Mouse (Mus musculus) liver, embryonic 14.5 days (tissue): ENCODE measurements around the gene Ewsr1.

Experiments used
- CTCF ChIP-seq: IDR thresholded peaks from 2 replicates; pipeline ENCODE4 v1.5.1; 2016; ENCODE audit warnings: antibody characterized with exemption, low read depth, control low read depth
- EP300 ChIP-seq: IDR thresholded peaks from 2 replicates; pipeline ENCODE4 v1.6.1; 2016; ENCODE audit warnings: antibody characterized with exemption, low read depth

DNA sequence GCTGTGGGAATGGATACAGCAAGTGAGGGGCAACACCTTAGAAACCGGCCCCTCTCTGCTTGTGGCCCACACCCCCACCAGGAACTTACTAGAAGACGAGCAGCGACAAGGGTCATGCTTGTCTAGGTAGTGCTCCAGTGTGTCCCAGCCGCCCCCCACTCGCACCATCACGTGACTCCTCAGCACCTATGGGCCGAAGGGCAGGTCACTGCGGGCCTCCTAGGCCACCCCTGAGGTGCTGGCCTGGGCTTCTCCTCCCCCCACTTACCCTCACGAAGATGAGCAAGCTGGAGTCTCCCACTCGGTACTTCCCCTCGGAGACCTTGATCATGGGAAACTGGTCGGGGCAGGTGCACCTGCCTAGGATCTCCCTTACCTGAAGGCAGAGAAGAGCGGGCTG, 36.7 kb downstream of the Ewsr1 start:
- TF ChIP-seq EP300 (no peak), CTCF (no peak)
